Mouse (Mus musculus) cortical plate, adult 2 months (tissue): ENCODE measurements at regions not wholly inside any gene's neighbourhood (a gene's known extent, or its start where the extent isn't known, plus 50 kb on each side); places are given as distances from the start of the nearest gene placed in this dataset.

Experiments
- CTCF ChIP-seq: fragments of 200-500 bp; IDR thresholded peaks from 2 replicates; pipeline ENCODE4 v1.5.1; 2011; ENCODE audit warnings: mild to moderate bottlenecking, control low read depth, low read length; ENCODE audit not compliant: insufficient read depth; ENCODE audit errors: extremely low read depth
- POLR2A ChIP-seq: fragments of 200-500 bp; IDR thresholded peaks from 2 replicates; pipeline ENCODE4 v1.6.1; 2011; ENCODE audit warnings: mild to moderate bottlenecking, low read length, control low read depth; ENCODE audit not compliant: insufficient read depth; ENCODE audit errors: extremely low read depth

GRCm38 (mm10) chr12:117439015-117439605 is 77.2 kb upstream of the Rapgef5 start:
- TF ChIP-seq CTCF (no peak), POLR2A (no peak)
